Mouse (Mus musculus): ENCODE data around the gene Hsd17b7. TPM values are rescaled to one million over a fixed set of nuclear protein-coding genes. Genes with fewer than 3 reads are reported as not detected.
"Not testable (repeated sequence)": the region's sequence is repeated elsewhere in the genome, so short reads cannot be mapped to it uniquely, and the experiment has no call there.

Gene Hsd17b7
- 10 to 100 TPM; 15.7 to 17.3 TPM for total RNA-seq (2021)
- long read RNA-seq, full-length matches to known transcripts = 14 of 17 reads
- long read RNA-seq, partial matches to known transcripts = 0 of 17 reads
- long read RNA-seq, other reads (novel, unspliced or antisense) = 3 of 17 reads

DNA sequence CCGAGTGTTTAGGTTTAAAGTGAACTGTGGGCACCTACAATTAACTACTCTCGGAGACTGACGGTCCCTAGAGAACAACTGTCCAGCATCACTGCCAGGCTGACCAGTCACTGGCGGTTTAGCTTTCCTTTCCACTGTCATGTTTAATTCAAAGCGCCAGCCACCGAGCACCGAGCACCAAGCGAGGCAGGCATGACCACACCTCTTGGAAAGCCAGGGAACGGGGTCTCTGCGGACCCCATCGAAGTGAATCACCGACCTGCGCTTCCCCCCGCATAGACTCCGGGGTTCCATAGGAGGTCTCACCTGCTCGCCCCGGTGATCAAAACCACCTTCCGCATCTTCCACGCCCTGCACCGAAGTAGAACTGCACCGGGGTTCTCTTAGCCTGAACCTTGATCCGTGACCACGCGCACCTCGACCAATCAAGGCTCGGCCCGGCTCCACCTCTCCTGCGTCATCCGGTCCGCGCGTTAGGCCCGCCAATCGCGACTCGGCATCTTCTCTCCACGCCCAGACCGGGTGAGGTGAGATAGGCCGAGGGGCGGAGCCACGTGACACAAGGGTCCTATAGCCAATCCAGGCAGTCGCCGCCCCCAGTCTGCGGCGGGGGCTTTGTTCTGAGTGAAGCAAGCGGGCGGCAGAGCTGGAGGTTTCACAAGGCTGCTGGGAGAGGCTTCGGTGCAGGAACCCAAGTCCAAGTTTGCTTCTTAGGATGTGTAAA is at the start of gene Hsd17b7:
TSS of gene Hsd17b7 (minus strand) at position 450 of the 724 bp plus-strand sequence.
- DNase-seq (ENCODE audit: low spot score in 2 of 2) = peak; percentile 98 to 99

DNA sequence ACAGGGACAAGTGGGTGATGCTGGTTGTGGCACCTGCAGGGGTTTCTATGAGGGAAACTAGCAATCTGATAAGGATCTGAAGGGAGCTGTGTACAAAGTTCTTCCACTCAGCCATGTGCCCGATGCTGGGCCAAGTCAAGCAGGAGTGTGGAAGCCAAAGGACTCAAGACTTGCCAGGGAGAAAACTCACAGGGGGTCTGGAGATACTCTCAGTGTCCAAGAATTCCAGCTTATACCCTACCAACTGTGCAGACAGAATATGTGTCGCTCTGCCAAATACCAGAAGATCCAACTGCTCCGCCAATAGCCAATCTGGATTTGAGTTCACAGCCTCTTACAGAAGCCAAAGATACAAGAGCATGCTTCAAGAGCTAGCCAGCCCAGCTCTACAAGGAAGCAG is 45.7 kb upstream of the Hsd17b7 start:
- no peak for DNase-seq (ENCODE audit: low spot score in 2 of 2)

DNA sequence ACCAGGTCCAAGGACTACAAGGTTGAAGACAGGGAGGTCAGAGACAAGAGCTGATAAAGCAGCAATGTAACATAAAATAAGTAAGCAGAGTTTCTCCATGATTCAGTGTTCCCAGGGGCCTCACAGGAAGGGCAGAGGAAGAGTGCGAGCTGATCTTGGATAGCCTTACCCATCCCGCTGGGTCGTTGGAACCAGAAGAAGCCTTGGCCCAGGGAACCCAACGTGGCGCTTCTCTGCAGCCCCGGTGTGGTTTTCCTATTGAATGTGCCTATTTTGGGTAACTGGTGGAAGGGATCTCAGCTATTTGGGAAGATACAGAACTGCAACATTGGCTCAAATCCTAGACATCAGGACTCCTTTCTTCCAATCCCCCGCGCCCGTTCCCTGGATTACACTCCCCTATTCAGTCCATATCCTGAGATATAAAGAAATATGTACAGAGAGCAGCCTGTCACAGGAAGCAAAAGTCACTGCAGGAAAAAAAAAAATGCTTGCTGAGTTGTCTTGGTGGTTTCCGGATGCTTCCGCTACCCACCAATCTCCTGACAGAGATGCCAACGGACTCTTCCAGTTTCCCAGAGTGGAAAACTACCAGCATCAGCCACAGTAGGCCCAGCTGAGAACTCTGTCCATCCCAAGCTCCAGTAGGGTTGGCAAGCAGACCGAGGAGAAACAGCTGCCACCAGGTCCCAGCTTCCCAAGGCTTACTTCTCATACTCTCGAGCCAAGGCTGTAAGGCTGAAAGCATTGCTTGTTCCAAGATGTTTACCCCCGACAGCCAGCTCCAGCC is 41.9 kb upstream of the Hsd17b7 start:
- no peak for DNase-seq (ENCODE audit: low spot score in 2 of 2)

DNA sequence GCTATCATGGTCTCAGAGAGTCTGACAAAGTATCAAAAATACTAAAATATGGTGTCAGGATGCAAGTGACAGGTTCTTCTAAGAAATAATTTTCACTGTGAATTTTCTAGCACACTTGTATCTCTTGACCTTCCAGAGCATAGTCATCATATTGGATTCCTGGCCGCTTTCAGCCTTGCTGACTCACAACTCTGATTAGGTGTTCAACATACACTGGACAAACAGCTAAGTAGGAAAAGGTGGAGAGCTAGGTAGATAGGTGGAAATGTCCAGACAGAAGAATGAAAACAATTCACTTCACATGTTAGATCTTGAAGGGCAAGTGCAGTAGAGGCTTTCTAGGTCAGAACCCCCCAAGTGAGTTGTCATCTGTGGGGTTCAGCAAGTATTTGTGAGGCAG is 40.3 kb upstream of the Hsd17b7 start:
- no peak for DNase-seq (ENCODE audit: low spot score in 2 of 2)

DNA sequence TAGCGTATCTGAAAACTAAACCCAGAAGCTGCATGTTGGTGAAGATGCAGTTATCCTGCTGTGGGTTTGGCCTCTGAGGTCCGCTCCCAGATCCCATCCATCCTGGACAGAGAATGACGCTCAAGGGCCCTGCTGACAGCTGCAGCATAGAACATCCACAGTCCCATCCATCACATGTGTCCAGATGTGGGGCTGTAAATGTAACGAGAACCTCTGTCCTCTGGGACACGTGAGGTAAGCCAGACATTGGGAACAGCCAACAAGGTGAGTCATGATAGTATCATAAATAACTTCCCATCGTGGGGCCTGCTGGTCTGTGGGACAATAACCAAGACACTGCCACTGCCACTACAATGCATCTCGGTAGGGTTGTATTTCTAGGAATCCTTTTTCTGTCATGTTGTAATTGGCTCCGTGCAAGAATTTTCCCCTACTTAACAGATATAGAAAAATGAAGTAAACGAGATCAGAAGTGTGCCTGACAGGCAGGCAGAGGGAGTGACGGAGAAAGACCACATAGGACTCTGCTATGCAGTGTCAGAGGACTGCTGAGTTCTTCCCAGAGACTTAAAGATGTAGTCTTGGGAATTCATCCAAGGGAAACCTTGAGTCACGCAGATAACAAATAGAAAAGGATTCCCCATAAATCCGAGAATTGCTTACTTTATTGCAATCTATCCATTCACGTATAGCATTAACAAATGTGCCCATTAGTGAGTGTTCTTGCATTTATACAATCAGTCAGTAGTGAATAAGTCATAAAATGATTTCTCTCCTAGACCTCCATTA is 39.6 kb upstream of the Hsd17b7 start:
- no peak for DNase-seq (ENCODE audit: low spot score in 2 of 2)

DNA sequence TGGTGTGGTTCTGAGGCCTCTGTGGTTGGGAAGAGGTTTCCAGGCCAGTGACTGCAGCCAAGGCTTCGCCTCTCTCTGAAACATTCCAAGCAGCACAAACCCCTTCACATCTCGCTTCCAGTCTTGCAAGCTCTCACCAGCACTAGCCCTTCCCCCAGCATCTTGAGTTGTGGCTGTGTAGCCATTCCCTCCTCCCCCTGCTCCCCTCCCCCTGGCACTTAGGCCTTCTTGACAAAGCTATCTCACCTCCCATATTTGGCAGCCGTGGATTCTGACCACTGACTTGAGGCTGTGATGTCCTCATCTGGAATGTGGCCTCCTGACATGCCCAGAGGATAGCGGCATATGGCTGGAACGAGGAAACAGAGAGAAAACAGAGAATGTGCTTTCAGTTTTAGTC is 37.5 kb upstream of the Hsd17b7 start:
- DNase-seq (ENCODE audit: low spot score in 2 of 2) = no peak

DNA sequence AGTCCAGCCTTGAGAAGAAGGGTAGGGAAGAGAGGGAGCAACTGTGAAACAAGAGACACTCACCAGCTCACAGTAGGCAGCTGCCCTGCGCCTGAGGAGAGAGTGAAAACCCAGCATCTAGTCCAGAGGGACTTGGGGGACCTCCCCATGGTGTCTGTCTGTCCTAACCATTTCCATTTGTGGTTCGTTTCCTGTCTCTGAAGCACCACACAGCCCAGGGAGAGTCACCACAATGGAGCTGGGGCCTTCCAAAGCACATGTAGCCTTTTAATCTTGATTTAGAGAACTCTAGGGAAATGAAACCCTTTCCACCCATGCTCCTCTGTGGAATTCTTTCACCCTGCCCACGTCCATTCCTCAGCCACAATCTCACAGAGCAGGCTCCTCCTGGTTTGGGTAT is 36.3 kb upstream of the Hsd17b7 start:
- no peak for DNase-seq (ENCODE audit: low spot score in 2 of 2)

DNA sequence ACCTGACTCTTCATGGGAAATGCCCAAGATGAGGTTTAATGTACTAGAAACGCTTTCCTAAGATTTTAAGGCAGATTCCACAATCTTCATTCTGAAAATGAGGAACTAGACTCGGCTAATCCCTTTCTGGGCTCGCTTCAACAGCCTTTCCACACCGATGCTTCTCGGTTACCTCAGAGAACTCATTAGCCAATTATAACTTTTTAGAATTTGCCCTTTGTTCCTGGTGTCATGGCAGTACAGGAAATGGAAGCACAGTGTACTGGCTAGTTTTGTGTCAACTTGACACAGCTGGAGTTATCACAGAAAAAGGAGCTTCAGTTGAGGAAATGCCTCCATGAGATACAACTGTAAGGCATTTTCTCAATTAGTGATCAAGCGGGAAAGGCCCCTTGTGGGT is 24.9 kb upstream of the Hsd17b7 start:
- not testable (repeated sequence) for DNase-seq (ENCODE audit: low spot score in 2 of 2)

DNA sequence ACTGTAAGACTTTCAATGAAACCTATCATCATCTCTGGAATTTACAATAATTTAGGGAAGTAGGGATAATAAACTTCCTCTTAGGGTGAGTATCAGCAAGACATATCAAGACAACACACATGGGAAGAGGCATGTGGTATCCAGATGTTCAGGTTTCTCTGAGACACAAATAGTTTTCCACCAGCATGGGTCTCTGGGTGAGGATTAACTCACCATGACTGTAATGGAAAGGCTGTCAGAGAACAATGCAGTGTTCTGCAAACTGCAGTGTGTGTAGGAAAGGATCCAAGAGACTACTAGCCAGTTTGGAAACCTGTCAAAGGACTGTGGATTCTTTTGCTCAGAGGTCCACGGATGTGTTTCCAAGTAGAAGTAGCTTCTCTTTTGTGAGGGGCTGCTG is 17.1 kb upstream of the Hsd17b7 start:
- DNase-seq (ENCODE audit: low spot score in 2 of 2) = no peak

DNA sequence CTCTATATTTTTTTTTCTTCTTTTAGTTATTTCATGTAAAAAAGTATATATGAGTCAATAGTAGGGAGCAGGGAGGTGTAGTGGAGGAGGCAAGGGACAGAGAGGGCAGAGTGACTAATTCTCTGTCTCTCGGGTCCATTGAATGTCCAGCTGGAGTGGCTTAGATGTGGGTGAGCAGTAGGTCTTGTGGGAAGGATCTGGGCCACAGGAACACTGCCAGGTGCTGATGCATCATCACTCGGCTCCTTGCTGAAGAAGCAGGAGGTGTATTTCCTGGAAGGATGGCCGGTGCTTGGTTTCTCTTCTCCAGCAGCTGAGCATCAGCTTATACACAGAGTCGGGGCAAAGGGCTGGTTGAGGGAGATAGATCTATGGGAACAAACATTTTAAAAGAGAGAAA is 8.6 kb upstream of the Hsd17b7 start:
- DNase-seq (ENCODE audit: low spot score in 2 of 2) = no peak

DNA sequence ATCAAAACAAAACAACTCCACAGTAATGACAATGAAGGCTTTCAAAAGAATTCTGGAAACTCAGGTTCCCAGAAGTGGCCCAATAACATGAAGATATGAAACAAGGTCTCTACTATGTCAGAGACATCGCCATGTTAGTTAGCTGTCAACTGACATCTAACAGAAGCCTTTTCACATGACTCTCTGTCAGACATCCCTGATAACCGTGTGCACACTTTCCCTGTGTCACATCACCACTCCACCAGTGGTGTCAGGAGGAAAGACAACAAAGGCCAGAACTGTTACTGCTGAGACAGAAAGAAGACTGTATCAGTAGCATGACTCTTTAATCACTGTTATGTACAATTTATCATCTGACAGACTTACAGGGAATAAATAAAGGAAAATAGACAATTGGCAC is 3.0 kb upstream of the Hsd17b7 start:
- no peak for DNase-seq (ENCODE audit: low spot score in 2 of 2)

DNA sequence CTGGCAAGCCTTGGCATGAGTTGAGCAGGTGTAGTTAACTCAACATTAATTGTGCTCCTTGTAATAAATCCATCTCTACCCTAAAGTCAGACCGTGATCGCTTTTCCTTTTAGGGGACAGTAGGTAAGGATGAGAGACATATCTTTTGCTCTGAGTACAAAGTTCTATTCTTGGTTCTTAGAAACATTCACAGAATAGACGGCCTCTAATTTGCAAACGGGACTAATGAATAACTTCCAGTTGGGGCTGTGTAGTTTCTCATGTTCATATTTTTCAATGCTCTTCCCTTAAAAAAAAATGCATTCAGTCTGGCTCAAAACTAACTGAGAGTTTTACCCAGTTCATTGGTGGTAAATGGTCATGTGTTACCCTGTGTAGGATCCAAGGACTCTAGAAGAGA is 1.9 kb upstream of the Hsd17b7 start:
- no peak for DNase-seq (ENCODE audit: low spot score in 2 of 2)

DNA sequence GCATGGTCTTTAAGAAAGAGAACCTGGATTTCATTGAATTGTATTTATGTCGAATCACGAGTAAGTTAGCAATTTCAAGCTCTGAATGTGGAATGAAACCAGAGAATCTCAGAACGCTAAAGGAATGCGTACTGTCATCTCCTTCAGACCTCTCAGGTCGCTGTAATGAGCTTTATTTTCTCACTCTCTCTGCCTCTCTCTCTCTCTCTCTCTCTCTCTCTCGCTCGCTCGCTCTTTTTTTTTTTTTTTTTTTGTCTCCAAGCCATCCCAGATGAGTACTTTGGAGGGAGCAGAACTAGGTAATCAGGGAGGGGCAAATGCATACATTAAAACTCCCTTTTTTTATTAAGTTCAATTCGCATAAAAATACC is 460 bp upstream of the Hsd17b7 start:
- no peak for DNase-seq (ENCODE audit: low spot score in 2 of 2)

DNA sequence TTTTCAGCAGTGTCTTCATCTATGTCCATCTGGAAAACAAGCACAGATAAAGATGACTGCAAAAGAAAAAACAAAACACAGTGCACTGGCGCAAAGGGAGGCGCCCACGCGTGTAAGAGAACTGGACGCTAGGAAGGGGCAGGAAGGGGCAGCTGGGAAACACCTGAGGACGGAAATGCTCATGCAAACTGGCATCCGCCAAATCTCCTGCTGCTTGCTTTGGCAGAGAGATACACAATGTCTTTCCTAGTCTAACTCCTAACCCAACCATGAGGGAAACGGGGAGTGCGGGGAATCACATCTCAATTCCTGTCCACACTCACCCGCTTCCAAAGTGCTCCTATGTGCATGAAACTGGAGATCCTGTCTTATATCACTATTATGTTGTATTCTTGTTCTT is 15.9 kb downstream of the Hsd17b7 start:
- DNase-seq (ENCODE audit: low spot score in 2 of 2) = no peak

DNA sequence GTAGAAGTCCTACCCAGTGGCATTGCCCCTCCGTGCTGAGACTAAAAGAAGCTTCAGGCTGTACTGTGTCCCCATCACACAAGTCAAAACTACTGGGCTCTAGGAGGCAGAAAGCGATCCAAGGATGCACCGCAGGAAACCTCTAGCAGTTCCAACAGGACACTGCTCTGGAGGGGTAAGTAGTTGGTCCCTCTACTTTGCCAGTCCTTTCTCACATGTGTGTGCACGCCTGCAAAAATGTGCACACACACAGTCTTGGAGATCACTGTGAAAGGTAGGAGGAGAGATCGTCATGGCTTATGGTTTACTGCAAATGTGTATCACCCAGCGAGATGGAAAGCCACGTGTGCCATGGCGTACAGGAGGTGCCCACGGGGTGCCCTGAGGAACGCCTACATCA is 16.4 kb downstream of the Hsd17b7 start:
- DNase-seq (ENCODE audit: low spot score in 2 of 2) = no peak

DNA sequence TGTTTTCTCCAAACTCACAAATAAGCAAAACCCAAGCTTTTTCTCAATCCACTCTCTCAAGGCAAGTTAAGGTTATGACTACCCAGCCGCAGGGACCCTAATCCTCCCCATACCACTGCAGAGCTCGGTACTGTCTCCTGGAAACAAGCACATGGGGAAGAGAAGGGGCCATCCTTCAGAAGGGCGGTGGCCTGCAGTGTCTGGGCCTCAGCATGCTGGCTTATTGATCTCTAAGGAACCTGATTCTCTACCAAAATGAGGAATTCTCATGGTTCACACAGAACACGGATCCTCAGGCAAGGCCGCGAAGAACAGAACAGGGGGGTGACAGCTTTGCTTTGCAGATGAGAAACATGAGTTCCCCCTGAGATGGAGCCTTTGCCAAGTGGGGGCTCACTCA is 17.5 kb downstream of the Hsd17b7 start:
- DNase-seq (ENCODE audit: low spot score in 2 of 2) = no peak

DNA sequence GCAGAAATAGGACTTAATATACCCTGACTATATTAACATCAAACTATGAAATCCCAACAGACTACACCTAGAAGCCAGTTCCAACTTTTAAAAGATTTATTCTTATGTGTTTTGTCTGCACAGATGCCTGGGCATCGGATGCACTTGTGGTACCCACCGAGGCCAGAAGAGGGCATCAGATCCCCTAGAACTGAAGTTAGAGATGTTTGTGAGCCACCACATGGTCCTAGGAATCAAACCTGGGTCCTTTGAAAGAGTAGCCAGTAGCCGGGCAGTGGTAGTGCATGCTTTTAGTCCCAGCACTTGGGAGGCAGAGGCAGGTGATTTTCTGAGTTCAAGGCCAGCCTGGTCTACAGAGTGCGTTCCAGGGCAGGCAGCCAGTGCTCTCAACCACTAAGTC is 18.4 kb downstream of the Hsd17b7 start:
- DNase-seq (ENCODE audit: low spot score in 2 of 2) = no peak

DNA sequence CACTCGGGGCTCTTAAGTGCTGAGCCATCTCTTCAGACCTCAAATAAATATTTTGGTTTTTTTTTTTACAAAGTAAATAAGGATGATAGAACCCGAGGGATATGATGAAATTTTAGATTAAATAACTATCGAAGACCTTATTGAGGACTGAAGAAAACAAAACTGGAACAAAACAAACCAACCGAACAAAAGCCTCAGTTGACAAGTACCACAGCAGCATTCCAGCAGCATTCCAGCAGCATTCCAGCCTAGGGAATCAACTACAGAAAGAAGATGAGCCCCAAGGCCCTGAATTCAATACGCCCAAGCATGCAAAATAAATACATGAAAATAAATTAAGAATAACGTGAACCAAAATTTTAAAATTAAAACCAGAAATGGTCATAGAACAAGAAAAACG is 19.1 kb downstream of the Hsd17b7 start:
- no peak for DNase-seq (ENCODE audit: low spot score in 2 of 2)

DNA sequence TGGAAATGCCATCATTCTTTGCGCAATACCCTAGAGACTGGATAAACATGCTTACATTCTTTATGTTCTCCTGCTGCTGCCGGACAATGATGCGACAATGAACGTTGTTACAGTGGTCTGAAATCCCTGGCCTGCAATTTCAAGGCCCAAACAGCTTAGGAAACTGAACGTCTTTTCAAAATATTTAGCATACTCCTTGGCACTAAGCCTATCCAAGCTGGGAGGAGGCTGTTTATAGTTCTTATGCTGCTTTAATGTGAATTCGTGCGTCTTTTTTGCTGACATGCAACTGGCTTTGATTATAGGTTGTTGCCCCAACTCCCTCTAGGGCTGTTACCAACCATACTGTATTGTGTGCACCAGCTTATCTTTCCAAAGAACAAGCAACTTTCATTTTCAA is 20.2 kb downstream of the Hsd17b7 start:
- no peak for DNase-seq (ENCODE audit: low spot score in 2 of 2)

DNA sequence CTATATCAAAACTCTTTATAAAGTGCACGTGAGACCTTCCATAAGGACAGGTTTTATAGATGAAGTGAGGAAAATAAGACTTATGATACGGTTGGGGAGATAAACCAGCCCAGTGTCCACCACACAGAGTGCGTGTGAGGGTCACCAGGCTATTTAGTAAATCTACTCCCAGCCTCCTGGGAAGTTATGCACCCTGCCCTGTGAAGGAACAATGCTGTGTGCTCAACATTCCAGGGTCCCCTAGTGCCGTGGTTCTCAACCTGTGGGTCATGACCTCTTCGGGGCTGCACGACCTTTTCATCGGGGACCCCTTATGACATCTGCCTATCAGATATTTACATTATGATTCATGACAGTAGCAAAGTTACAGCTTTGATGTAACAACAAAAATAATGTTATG is 20.8 kb downstream of the Hsd17b7 start:
- DNase-seq (ENCODE audit: low spot score in 2 of 2) = no peak

DNA sequence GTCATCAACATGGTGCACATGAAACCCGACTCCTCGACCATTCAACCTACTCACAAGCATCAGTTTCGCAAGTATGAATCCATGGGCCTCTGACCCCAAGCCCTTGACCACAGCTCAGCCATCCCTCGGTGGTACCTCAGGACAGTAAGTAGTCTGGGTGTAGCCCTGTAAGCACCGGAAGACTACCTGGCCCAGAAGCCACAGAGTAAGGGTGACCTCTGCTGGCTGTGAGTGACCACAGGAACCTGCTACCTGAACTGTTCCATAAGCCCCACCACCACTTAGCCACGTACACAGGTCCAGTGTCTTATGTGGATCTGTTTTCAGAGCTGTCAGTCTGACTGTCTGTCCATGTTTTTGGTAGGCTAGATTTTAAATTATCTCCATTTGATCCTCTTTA is 21.4 kb downstream of the Hsd17b7 start:
- no peak for DNase-seq (ENCODE audit: low spot score in 2 of 2)

DNA sequence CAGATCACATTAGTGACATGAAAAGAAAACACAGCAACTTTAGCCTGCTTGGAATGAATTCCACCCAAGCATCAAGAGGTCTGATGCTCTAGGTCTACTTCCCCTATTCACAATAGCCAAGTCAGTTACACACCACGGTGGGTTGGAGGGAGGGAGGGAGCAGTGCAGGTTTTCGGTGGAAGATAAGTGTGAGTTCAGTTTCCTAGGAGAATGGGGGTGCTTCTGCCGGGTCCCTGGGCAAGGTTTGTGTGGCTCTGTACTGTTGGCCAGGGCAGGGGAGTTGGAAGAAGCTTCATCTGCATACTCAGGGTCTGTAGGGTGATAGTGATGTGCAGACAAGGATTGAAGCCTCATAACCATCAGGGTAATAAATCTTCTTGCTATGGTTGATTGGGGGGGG is 23.0 kb downstream of the Hsd17b7 start:
- no peak for DNase-seq (ENCODE audit: low spot score in 2 of 2)
